Mouse (Mus musculus) heart, postnatal 0 days (tissue): ENCODE results near the gene Fam20b. TPM values are rescaled to one million over a fixed set of nuclear protein-coding genes. Genes with fewer than 3 reads are reported as not detected.

ENCODE experiments used
- ATAC-seq: fragments of 200-750 bp; cut with Nextera tagmentation; 2 replicates; pipeline ENCODE4 v1.8.0; 2017; ENCODE audit warnings: low read depth, moderate number of reproducible peaks, moderate library complexity; ENCODE audit not compliant: insufficient read depth
- DNase-seq: peaks from one replicate; pipeline ENCODE4 v3.0.0-alpha.2; 2016; ENCODE audit warnings: low spot score
- H3K27ac ChIP-seq: fragments of 300-500 bp; sonication (generic); 2 replicates; pipeline ENCODE4 v1.5.1; 2014; ENCODE audit warnings: low read depth, mild to moderate bottlenecking
- H3K27me3 ChIP-seq: fragments of 300-500 bp; sonication (generic); 2 replicates; pipeline ENCODE4 v1.6.1; 2014; ENCODE audit warnings: low read length, mixed read lengths; ENCODE audit not compliant: control insufficient read depth, insufficient read depth
- H3K36me3 ChIP-seq: fragments of 300-500 bp; sonication (generic); replicated peaks from 2 replicates; pipeline ENCODE4 v1.6.1; 2014; ENCODE audit warnings: low read length, mixed read lengths; ENCODE audit not compliant: control insufficient read depth, insufficient read depth
- H3K4me1 ChIP-seq: fragments of 300-500 bp; sonication (generic); 2 replicates; pipeline ENCODE4 v1.6.1; 2014; ENCODE audit warnings: antibody characterized with exemption; ENCODE audit not compliant: control insufficient read depth, insufficient read depth
- H3K4me2 ChIP-seq: fragments of 300-500 bp; sonication (generic); 2 replicates; pipeline ENCODE4 v1.6.1; 2014; ENCODE audit warnings: low read depth, mild to moderate bottlenecking, low read length, moderate library complexity
- H3K4me3 ChIP-seq: fragments of 300-500 bp; sonication (generic); 2 replicates; pipeline ENCODE4 v1.5.1; 2014; ENCODE audit warnings: low read depth, low read length
- H3K9ac ChIP-seq: fragments of 300-500 bp; sonication (generic); replicated peaks from 2 replicates; pipeline ENCODE4 v1.6.1; 2014; ENCODE audit warnings: low read depth, low read length, mixed read lengths
- H3K9me3 ChIP-seq: fragments of 300-500 bp; sonication (generic); replicated peaks from 2 replicates; pipeline ENCODE4 v1.6.1; 2016; ENCODE audit warnings: low read length; ENCODE audit not compliant: control insufficient read depth
- CTCF ChIP-seq: IDR thresholded peaks from 2 replicates; pipeline ENCODE4 v1.5.1; 2016; ENCODE audit warnings: antibody characterized with exemption, control low read depth, low read depth
- EP300 ChIP-seq: IDR thresholded peaks from 2 replicates; pipeline ENCODE4 v1.6.1; 2016; ENCODE audit warnings: antibody characterized with exemption, low read depth
- WGBS: fragments of 180-500 bp; shearing (Covaris S2); extraction: QIAGEN DNeasy Blood & Tissue Kit; methylation state at CpG from one replicate; pipeline ENCODE4 v1.1.7; 2014; 5-methylcytosine and 5-hydroxymethylcytosine counted together
- polyA plus RNA-seq: library from polyadenylated mRNA; unstranded; fragments of >200 nt; fragmentation: Nextera tagmentation; extraction: Ambion mirVana; gene quantifications from 2 replicates; pipeline ENCODE4 v1.2.1, GENCODE M21; 2015
- total RNA-seq: library from RNA; depleted of rRNA; stranded (reverse); fragments of >200 nt; gene quantifications from 2 replicates; pipeline ENCODE4 v1.2.3, GENCODE M21; 2014; ENCODE audit warnings: low replicate concordance; rRNA removed

Gene Fam20b
- 42.9 and 46.7 TPM in 2 replicates for total RNA-seq
- 17.8 and 20.9 TPM in 2 replicates for polyA plus RNA-seq

GRCm38 (mm10) chr1:156718950-156719805, at the start of gene Fam20b:
Fam20b (minus strand) TSS chr1:156719086.
- Histone ChIP-seq H3K27me3 (0 out of 2 replicates have a peak, but pooled peaks cover 7% of the 10 kb centered on the region), H3K9ac (peak within 1 kb of the TSS; percentile 85), H3K27ac (peak within 1 kb of the TSS; percentile 94), H3K4me2 (peak within 1 kb of the TSS; percentile 73), H3K4me3 (peak within 1 kb of the TSS; percentile 68), H3K36me3 (no peaks in the 10 kb centered on the region), H3K4me1 (peaks cover 13% of the 10 kb centered on the region; the same call in 1 of the 2 replicates), H3K9me3 (no peaks in the 10 kb centered on the region)
- WGBS, result 3% methylated on average over 34 of the region's 47 CpGs
- TF ChIP-seq CTCF, result no peak; the same call in 1 of the 2 replicates
- TF ChIP-seq EP300, result no peak
- ATAC-seq (peak; percentile 98), DNase-seq (peak; percentile 94)

- DNase-seq, result no peak
- Histone ChIP-seq H3K4me3 (no peak overlapping the region), H3K4me2 (no peak overlapping the region), H3K27me3 (no peaks in the 10 kb centered on the region), H3K4me1 (peaks cover 6% of the 10 kb centered on the region; the same call in 1 of the 2 replicates), H3K27ac (no peak overlapping the region), H3K36me3 (no peaks in the 10 kb centered on the region), H3K9ac (no peak overlapping the region), H3K9me3 (peaks cover 12% of the 10 kb centered on the region)
- 79% methylated on average over 3 of the region's 3 CpGs for WGBS
- ATAC-seq, result no peak
- TF ChIP-seq CTCF, result no peak
- no peak for TF ChIP-seq EP300
These were observed 46.4 kb upstream of the Fam20b start for GRCm38 (mm10) chr1:156765311-156765710.

- 72% methylated on average over 6 of the region's 6 CpGs for WGBS
- H3K9ac ChIP-seq, result no peak overlapping the region
- no peak overlapping the region for H3K4me3 ChIP-seq
- ATAC-seq (no peak), DNase-seq (no peak)
- H3K27me3 ChIP-seq, result no peaks in the 10 kb centered on the region
- no peak overlapping the region for H3K27ac ChIP-seq
- TF ChIP-seq EP300 (no peak), CTCF (no peak)
- peaks cover 12% of the 10 kb centered on the region for H3K9me3 ChIP-seq
- no peak overlapping the region for H3K4me2 ChIP-seq
- peaks cover 6% of the 10 kb centered on the region; the same call in 1 of the 2 replicates for H3K4me1 ChIP-seq
- H3K36me3 ChIP-seq, result no peaks in the 10 kb centered on the region
These were observed 45.7 kb upstream of the Fam20b start for GRCm38 (mm10) chr1:156764584-156764983.

GRCm38 (mm10) chr1:156763280-156763679, 44.4 kb upstream of the Fam20b start:
- peaks cover 12% of the 10 kb centered on the region for H3K9me3 ChIP-seq
- H3K27ac ChIP-seq, result no peak overlapping the region
- no peak overlapping the region for H3K9ac ChIP-seq
- ATAC-seq (no peak), DNase-seq (no peak)
- WGBS, result 90% methylated on average over 6 of the region's 6 CpGs
- no peak overlapping the region for H3K4me3 ChIP-seq
- H3K4me2 ChIP-seq, result no peak overlapping the region
- H3K27me3 ChIP-seq, result no peaks in the 10 kb centered on the region
- H3K36me3 ChIP-seq, result no peaks in the 10 kb centered on the region
- H3K4me1 ChIP-seq, result peaks cover 6% of the 10 kb centered on the region; the same call in 1 of the 2 replicates
- no peak for TF ChIP-seq CTCF
- no peak for TF ChIP-seq EP300

- Histone ChIP-seq H3K36me3 (no peaks in the 10 kb centered on the region), H3K4me1 (peaks cover 6% of the 10 kb centered on the region; the same call in 1 of the 2 replicates), H3K27me3 (no peaks in the 10 kb centered on the region), H3K4me2 (peak overlapping the region; percentile 26), H3K9me3 (0 out of 2 replicates have a peak, but pooled peaks cover 1% of the 10 kb centered on the region), H3K4me3 (no peak overlapping the region), H3K9ac (no peak overlapping the region), H3K27ac (peak overlapping the region; percentile 44)
- ATAC-seq (peak; percentile 60), DNase-seq (peak; percentile 61)
- TF ChIP-seq CTCF, result no peak
- no peak for TF ChIP-seq EP300
- 40% methylated on average over 10 of the region's 10 CpGs for WGBS
These were observed 42.5 kb upstream of the Fam20b start for GRCm38 (mm10) chr1:156761430-156761801.
